Mouse (Mus musculus): ENCODE results near the gene Gm7942.
"Not testable (repeated sequence)": the region's sequence is repeated elsewhere in the genome, so short reads cannot be mapped to it uniquely, and the experiment has no call there.

Gm7942 gene

DNA sequence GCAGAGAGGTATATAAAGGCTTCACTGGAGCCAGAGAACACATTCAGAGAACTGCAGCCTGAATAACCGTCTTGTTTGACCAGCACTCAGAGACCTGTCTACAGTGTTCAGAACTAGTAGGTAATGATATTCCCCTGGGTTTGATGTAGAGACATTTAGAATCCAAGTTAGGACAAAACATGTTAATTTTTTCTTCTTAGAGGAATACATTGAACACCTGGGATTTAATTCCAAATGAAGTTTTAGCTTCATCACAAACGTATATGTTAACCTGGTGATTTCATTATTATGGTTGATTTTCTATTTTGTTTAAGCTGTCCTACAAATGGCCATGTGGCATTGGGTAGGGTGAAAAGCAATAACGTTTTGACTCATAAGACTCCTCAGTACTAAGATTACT is at the start of gene Gm7942:
TSS of gene Gm7942 (plus strand) at position 301 of the 400 bp plus-strand sequence.
- not testable (repeated sequence) for DNase-seq (ENCODE audit: extremely low spot score)
